Mouse (Mus musculus) embryo, embryonic 11 days (tissue): ENCODE results near the gene Scyl3.

Experiments used
- DNase-seq: peaks from one replicate; pipeline ENCODE4 v3.0.0-alpha.2; 2015

Gene Scyl3

GRCm38 (mm10) chr1:163964008-163964689, 35.2 kb downstream of the Scyl3 start:
- DNase-seq, result no peak

GRCm38 (mm10) chr1:163974471-163974870, 45.6 kb downstream of the Scyl3 start:
- DNase-seq, result no peak

GRCm38 (mm10) chr1:163975088-163975487, 46.2 kb downstream of the Scyl3 start:
- DNase-seq, result no peak

- no peak for DNase-seq
These were observed 47.6 kb downstream of the Scyl3 start for GRCm38 (mm10) chr1:163976515-163976914.

- no peak for DNase-seq
These were observed 63.5 kb downstream of the Scyl3 start for GRCm38 (mm10) chr1:163992371-163992770.

GRCm38 (mm10) chr1:163994173-163994720, 65.3 kb downstream of the Scyl3 start:
- no peak for DNase-seq

- DNase-seq, result peak; percentile 95
These were observed 66.1 kb downstream of the Scyl3 start, which contains the start of the genes BC055324 and Mettl18 for GRCm38 (mm10) chr1:163994721-163995608. BC055324 (minus strand) TSS chr1:163994796. Mettl18 (plus strand) TSS chr1:163994889.

- no peak for DNase-seq
These were observed 66.7 kb downstream of the Scyl3 start for GRCm38 (mm10) chr1:163995609-163995913.

- no peak for DNase-seq
These were observed 73.0 kb downstream of the Scyl3 start for GRCm38 (mm10) chr1:164001831-164002452.

GRCm38 (mm10) chr1:164004311-164004710, 75.4 kb downstream of the Scyl3 start:
- DNase-seq, result no peak
